Mouse (Mus musculus) myocyte (in vitro differentiated cells): ENCODE measurements around the gene Inava.

ENCODE experiments used
- MAX ChIP-seq: IDR thresholded peaks from one replicate; pipeline ENCODE4 v1.6.1; 2011; ENCODE audit warnings: low read depth, mild to moderate bottlenecking, control low read depth
- POLR2A ChIP-seq: IDR thresholded peaks from one replicate; pipeline ENCODE4 v1.6.1; 2011; ENCODE audit warnings: low read depth, mild to moderate bottlenecking, control low read depth, moderate library complexity; ENCODE audit not compliant: insufficient read length
- POLR2AphosphoS2 ChIP-seq: IDR thresholded peaks from one replicate; pipeline ENCODE4 v1.6.1; 2011; ENCODE audit warnings: low read depth, control low read depth; ENCODE audit not compliant: insufficient read length
- REST ChIP-seq: IDR thresholded peaks from one replicate; pipeline ENCODE4 v1.6.1; 2011; ENCODE audit warnings: mild to moderate bottlenecking, control low read depth, moderate library complexity; ENCODE audit not compliant: insufficient read depth, insufficient read length
- USF1 ChIP-seq: IDR thresholded peaks from one replicate; pipeline ENCODE4 v1.6.1; 2011; ENCODE audit warnings: low read depth, mild to moderate bottlenecking, control low read depth, moderate library complexity

DNA sequence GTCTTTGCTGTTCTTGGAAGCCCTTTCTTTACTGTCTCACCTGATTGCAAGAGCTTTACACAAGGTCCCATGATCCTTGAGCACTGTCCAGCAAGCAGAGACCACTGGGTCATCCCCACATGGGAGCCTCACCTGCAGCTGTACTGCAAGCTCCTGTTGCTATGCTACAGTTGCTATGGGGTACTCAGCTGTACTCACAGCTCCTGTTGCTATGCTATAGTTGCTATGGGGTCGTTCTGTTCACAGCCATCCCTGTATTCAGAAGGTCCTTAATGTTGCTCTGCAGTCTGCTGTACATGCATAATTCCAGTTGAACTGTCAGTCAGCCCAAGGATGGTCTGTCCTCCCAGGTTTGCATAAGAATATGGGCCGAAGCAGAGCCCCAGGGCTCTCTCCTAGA lies 68.6 kb downstream of the Inava start:
- TF ChIP-seq REST (no peak), POLR2A (no peak), MAX (no peak), USF1 (no peak), POLR2AphosphoS2 (peak; percentile 7)
